Mouse (Mus musculus) embryonic fibroblast, embryonic 13.5 days (primary cell): ENCODE results near the gene Palm3.

Experiments
- CTCF ChIP-seq: IDR thresholded peaks from 2 replicates; pipeline ENCODE4 v1.5.1; 2011; ENCODE audit warnings: mild to moderate bottlenecking, control low read depth, low read length, moderate library complexity, borderline replicate concordance; ENCODE audit not compliant: insufficient read depth
- POLR2A ChIP-seq: IDR thresholded peaks from 2 replicates; pipeline ENCODE4 v1.6.1; 2011; ENCODE audit warnings: low read depth, mild to moderate bottlenecking, control low read depth, low read length, moderate library complexity

DNA sequence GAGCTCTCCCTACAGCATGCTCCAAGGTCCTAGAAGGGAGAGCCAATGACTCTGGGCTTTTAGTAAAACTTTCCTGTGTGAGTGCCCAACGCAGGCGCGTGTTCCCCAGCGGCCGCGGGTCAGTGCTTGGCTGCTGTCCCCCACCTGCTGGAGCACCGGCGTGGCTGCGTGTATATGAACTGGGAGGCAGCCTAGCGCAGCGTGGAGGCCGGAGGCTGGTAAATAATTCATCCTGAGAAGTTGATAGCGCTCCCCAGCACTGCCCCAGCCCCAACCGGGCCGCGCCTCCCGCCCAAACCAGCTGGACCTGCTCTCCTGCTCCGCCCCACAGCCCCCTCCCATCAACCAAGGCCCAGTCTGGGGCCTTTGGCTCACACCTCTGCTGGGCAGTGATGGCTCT, at the start of gene Palm3:
- TF ChIP-seq POLR2A, result no peak
- no peak for TF ChIP-seq CTCF
